Mouse (Mus musculus) gastrocnemius, adult 18-20 months (tissue): ENCODE results near the gene Kynu. TPM values are rescaled to one million over a fixed set of nuclear protein-coding genes. Genes with fewer than 3 reads are reported as not detected.

ENCODE experiments used
- DNase-seq: peaks from one replicate; pipeline ENCODE4 v3.0.0; 2021; ENCODE audit warnings: low spot score
- long read RNA-seq, 2 experiments: library from polyadenylated mRNA; stranded (forward); transcript quantifications; one replicate each; pipeline ENCODE4 v2.0.0; 2021
- total RNA-seq, 2 experiments: library from RNA; stranded (reverse); gene quantifications; 2 replicates each; pipeline ENCODE4 v1.2.3; 2021

Gene Kynu
- total RNA-seq: not detected
- long read RNA-seq, experiment 1: 0 reads
- long read RNA-seq, experiment 2: 0 reads

DNA sequence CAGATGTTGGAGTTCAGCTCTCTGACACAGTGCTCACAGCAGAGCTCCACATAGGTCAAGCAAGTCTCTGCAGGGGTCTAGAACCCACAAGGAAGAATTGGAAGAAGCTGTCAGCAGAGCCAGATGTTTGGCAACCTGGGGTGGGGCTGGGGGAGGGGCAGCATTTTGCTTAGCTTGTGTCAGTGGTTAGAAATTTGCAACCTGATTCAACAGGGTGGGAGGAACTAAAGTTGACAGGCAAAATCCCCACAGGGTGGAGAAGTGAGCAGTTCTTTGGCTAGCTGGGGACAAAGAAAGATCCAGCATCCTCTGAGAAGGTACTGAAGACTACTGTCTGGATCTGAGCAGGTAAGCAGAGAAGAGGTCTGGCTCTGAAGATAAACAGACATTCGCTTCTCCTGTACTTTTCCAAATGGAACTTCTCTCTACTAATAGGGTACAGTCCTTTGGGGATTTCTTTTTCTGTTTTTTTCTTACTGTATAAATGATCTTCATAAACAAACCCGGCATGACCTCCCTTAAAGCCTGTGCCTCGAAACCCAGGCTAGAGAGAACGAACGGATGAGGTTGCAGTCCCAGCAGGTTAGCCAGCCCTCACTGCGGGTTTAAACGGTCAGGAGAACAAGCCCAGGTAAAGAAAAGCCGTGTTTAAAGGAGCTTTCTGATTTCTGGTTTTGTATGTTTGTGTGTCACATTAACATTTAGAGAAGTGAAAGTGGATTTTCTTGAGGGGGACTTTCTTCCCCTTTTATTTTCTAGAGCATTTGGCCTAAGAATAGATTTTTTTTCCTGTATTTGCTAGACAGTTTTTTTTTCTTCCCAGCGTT, at the start of gene Kynu:
Kynu (plus strand) TSS at position 268 of the 827 bp plus-strand sequence.
- DNase-seq: no peak

DNA sequence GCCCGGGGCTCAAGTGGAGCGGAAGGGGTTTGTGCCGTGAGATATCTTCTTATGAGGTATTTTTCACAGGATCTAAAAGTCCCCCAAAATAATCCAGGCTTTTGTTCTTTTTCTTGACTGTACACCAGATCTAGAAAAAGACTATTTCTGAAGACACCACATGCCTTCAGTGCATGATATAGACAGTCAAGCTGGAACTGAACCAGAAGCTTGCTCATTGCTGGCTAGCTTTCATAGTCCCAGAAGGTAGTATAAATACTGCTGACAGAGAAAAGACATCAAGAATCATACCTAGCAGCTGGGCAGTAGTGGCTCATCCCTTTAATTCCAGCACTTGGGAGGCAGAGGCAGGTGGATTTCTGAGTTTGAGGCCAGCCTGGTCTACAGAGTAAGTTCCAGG, 48.9 kb upstream of the Kynu start:
- DNase-seq: no peak

DNA sequence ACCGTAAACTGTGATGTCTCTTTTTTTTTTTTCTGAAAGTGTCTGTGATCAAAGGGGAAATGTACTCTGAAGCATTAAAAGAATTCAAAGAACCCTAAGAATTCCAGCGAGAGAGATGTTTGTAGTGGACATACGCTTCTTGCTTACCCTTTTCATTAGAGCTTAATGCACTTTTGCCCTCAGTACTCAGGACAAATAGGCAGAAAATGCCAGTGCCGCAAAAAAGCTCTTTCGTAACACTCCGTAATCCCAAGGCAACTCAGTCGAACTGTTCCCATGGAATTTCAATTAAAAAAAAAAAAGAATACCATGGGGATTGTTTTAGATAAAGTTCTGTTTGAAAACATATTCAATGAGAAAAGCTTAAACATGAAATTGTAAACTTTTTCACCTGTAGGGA, 41.3 kb upstream of the Kynu start:
- DNase-seq: no peak

DNA sequence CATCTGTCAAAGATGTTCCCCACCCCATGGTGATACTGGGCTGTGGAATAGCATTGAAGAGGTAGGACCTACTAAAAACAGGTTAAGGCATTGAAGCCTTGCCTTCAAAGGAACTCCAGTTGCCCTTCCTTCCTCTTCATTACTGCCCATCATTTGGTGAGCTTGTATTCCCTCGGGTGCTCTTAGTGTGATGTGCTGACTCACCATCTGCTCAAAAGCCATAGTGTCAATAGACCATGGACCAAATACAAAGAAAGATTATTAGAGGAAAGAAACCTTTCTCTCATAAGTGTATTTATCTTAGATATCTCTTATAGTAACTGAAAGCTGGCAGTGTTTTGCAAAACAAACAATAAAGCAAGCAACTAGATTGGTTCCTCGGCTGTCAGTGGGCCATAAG, 20.7 kb upstream of the Kynu start:
- no peak for DNase-seq

DNA sequence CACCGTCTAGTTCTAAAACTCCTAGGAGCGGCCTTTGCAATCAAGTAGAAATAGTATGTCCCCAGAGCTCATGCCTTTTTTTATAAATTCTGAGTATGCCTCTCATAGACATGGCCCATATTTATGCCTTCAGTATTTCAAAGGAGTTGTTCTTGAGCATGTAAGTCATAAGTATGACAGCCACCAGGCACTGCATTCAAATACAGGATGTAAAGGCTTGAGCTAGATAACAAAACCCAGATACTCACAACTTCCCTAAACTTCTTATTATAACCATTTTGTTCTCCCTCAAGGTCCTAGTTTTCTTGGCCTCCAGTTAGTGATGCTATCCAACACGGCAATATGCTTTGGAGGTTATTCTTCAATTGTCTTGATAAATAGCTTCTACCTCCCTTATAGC, 12.5 kb upstream of the Kynu start:
- no peak for DNase-seq

DNA sequence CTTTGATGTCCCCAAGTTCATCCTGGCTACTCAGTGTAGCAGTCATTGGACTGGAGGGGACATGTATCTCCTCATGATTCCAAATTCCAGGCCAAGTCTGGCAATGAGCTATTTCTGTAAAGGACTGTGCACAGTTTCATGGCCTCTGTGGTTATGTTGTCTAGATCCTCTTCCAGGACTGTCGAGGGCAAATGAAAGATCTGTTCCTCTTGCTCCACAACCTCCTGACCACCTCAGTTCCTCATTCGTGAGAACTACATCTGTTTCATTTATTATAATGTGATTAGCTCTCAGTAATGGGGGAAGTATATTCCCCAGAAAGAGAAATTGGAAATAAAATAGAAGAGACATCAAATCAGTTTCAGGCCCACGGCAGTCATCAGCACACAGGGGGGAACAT, 9.5 kb upstream of the Kynu start:
- DNase-seq: no peak

DNA sequence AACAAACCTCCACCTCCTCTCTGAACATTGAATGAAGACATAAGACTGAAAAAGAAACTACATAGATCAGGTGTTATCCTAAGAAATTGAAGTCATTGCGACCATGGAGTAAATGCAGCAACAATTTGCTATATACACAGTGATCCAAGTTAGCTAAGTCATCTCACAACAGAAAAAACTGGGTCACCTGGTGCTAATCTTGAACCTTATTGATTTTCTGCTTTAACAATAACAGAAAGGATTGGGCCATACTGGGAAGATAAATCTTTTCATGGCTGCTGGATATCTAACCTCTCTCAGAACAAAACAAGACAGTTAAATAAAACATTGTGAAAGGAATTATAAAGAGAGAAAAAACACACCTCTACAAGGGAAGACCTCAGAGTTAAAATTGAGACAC, 8.7 kb upstream of the Kynu start:
- DNase-seq: no peak

DNA sequence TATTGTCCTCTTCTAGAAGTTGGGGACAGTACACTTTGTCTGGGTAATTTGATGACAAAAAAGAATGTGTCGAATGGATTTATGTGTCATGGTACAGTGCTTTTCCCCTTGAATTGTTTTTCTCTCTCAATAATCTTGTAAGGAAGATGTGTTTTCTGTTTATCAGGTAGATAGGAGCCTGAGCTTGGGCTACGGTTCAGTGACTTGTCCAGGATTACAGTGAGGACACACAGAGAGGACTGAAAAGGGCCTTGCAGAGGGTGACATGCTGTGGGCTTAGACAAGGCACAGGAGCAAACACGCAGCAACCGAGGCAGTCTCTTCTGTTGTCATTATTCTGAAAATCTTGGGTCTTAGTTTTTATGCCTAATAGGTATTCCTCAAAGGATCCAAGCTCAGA, 913 bp upstream of the Kynu start:
- DNase-seq: no peak

DNA sequence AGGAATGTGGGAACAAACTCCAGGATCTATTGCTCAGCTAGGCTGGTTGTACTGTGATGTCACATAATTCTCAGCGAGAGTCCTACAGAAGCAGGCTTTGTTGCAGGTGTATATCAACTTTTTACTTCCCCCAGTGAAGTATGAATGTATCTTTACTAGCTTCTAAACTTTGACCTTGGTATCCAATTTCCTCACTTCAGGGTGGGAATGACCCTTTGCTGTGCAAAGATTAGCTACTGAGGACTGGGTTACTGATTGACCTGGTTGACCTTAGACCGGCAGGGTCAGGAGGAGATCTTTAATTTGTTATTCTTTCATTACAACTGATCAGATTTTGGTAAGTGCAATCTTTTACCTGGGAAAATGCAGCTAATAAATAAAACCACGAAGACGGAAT, 758 bp downstream of the Kynu start:
- DNase-seq: no peak

DNA sequence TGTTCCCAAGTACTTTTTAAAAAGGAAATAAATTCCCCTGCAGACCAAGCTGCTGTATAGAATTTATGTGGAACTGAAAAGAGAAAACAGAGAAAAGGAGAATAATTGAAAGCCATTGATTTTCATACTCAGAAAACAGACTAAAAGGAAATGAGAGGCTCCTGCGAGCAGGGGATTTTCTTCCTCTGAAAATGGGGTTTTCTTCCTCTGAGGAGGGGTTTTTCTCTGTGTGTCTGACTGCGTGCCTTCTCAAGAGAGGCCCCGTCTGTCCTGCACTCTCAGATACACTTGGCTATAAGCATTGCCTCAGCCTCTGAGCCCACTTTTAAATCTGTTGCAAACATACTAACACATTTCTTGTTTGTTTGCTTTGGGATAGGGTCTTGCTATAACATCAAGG, 1.9 kb downstream of the Kynu start:
- DNase-seq: no peak

DNA sequence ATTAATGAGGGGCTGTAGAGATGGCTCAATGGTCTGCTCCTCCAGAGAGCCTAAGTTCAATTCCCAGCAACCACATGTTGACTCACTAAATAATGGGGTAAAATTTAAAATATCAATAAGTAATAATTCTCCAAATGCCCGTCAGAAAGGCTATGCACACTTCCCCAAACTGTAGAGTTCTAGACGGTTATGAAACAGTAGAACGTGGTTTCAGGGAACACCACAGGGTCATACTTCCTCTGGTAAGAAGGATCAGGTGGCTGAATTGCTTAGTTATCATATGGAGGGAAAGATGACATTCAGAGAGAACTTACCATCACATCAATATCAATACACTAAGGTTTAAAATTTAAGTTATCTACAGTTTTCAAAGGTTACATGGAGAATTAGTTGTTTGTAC, 6.1 kb downstream of the Kynu start:
- DNase-seq: no peak

DNA sequence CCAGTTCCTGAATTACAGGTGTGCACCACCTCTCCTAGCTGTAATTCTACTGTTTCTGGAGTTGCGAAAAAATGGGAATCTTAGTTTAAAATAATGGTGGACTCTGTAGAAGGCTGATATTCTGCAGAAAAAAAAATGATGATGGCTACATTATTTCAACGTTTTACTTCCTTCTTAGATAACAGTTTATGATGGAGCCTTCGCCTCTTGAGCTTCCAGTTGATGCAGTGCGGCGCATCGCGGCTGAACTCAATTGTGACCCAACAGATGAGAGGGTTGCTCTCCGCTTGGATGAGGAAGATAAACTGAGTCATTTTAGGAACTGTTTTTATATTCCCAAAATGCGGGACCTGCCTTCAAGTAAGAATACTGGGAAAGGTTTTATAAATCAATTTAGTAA, 7.7 kb downstream of the Kynu start:
- no peak for DNase-seq

DNA sequence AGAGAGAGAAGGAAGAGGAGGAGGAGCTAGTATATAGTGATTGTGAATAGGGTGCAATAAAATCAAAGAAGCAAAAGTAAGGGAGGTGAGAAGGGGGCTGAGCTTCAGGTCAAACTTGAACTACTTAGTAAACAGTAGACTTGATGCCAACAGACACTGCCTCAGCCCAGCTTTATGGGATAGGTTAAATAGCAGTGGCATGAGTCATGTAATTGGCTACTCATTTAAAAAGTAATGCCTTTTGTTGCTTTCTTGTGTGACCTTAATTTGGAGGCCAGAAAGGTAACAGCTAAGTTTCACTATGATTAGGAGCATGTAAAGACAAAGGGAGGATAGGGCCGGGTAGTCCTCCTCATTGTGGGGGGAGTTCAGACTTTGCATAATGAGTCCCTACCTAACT, 13.3 kb downstream of the Kynu start:
- no peak for DNase-seq

DNA sequence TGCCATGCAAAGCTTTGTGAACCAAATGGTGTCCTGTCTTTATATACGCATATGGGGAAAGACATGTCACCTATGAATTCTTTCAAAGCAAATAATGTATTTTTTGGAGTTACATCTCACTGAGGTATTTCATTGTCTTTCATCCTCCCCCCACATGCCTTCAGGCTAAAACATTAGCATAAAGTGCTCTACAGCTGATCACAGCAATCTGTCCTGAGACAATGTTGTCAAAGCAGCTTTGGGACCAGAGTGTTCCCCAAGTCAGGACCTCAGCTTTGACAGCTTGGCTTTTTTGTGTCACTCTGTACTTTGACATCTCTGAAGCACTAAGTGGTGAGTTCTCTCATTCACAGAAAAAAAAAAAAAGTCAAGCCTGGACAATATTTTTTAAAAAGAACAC, 18.4 kb downstream of the Kynu start:
- no peak for DNase-seq

DNA sequence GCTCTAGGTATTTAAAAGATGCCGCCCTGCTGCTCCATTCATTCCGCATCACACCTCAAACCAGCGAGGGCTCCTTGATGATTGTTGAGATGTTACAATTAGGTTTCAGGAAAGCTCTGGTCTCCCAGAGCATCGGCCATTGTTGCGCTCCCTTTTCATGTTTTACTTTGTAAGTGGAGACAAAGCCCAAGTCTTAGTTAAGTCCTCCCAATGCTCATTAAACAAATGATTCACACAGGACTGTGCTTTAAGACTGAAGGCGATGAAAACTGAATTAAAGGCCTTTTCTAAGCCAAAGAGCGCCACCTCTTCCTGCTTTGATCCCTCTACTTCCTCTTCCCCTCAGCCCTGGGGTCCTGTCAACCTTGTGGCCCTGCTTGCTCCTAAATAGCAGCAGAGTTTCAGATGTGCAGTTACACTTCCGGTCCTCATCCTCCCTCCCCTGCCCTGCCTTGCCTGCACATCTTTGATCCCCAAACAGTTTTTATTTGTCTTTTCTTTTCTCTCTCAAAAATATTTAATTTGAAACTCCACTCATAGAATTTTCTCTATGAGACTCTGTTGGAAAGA, 28.2 kb downstream of the Kynu start:
- DNase-seq: no peak

DNA sequence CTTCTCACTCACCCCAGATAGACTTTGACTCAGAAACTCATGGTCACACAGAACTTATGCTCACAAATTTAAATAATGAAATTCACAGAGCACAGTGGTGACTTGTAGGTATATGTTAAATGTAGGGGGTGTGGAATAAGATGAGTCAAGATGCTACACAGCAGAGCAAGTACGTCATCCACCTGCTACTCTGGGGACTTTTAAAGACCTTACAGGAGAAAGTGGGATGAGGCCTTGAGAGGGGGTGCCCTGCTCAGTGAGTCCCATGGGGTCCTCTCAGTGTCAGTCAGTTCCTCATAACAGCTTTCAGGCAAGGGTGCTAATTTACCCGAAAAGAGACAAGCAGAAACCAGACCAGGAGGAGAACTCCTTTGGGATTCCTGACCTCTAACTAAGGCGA, 30.4 kb downstream of the Kynu start:
- no peak for DNase-seq

DNA sequence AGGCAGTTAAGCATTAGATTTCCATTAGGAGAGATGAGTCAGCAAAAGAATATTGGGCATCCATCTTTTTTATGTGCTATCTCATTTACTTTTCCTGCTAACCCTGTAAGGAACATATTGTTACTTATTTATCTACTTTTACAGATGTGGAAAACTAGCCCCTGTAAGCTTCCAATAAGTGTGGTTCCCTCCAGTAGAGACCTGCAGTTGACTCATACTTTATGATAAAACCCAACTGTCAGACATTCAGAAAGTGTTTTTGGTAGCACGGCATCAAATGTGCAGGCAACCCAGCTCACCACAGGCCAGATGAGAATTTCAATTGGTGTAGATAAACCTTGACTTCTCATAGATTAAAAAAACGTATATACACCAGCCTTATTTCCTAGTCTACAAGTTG, 32.7 kb downstream of the Kynu start:
- DNase-seq: no peak

DNA sequence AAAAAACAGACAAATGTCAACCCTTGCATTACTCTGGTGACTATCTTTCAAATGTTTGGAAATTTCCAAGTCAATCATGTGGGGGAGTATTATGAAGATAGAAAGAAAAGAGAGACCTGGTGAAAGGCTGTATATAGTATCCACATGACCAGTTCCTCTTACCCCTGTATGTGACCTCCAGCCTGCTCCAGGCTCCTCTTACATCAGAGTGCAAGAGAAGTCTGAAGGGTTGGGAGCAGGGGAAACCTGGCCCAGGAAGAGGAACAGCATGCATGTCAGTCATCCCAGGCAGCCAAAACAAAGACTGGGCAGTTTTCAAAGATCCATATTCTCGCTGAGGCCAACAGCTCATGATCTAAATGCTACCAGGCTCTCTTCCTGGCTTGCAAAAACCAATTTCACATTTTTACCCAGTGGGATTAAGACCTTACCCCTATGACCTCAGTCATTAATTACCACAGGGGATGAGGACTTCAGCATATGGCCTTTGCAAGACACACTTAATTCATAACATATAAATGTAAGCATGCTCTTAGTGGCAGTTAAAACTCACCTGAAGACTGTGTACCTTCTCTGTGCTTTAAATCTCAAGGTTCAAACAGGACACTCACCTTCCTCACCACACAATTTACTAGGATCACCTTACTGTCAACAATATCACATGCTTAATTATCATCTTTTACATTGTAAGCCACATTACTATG, 37.0 kb downstream of the Kynu start:
- no peak for DNase-seq

DNA sequence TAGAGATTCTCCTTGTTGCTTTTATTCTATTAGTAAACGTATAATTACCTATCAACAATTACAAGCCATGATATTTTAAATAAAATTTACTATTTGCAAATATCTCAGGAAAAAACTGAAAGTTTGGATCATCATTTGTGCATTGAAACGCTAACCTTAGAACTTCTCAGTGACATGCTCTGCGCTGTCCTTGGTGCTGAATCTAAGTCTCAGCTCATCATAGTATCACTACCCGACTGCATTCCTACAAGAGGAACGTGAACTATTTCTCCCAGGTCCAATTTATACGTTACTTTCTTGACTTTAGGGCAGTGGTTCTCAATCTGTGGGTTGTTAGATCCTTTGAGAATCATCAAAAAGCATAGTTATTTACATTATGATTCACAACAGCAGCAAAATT, 58.4 kb downstream of the Kynu start:
- no peak for DNase-seq

DNA sequence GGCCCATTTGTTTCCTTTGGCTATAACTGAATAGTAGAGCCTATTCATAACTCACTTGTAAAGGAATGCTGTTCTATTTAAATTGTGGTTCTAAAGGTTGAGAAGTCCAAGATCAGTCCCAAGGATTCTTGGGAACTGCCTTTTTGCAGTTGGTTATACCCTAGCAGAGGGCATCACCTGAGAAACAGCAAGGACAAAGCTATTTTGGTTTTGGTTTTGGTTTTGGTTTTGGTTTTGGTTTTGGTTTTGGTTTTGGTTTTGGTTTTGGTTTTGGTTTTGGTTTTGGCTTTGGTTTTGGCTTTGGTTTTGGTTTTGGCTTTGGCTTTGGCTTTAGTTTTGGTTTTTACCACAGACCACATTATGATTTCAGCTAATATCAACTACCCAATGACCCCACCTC, 66.0 kb downstream of the Kynu start:
- no peak for DNase-seq

DNA sequence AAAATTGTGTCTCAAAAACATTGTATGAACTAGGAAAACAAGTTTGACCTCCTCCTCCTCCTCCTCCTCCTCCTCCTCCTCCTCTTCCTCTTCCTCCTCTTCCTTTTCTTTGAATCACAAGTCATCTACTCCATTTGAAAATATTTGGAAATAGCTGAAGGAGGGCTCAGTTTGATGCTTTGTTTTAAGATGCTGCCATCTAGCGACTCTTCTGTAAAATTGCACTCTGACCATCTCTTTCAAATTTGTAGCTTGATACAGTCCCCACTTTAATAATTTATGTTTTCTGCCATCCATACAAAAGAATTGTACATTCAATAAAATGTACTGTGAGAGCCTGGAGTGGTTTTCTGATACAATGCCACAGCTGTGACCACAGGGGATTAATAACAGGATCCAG, 67.7 kb downstream of the Kynu start:
- DNase-seq: no peak

DNA sequence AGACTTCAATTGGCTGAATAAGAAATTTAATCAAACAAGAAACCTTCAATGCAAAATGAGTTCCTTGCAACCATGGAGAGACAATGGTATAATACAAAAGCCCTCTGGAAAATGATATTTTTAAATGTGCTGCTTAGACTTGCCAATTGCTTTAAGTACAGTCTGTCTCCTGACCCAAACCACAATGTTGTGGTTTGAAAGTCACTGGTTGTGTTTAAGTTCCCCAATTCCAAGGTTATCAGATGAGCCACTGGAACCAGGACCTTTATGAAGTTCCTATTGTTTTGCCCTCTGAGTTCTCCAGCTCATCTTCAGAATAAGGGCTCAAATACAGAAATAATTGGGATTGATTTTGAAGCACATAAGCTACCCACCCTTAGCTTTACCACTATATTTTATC, 76.7 kb downstream of the Kynu start:
- DNase-seq: no peak

DNA sequence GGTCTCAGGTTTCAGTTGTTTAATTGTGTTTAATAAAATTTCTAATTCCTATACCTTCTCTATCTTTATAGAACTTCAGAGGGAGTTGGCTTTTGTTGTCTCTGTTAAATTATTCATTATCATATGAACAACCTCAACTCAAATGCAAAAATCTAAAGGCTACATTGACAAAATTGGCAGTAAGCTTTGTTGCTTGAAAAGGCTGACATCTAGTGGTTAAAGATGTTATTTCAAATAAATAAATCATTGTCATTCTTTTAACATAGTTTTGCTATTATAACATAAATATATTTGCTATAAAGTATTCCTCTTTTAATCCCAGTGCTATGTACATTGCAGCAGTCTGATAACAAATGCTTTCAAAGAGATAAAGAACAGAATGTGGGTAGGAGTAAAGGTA, 81.4 kb downstream of the Kynu start:
- no peak for DNase-seq
